Mouse (Mus musculus): Measurements from ENCODE around the gene Egr2.

GRCm38 (mm10) chr10:67581698-67582285, 46.5 kb downstream of the Egr2 start:
- TF ChIP-seq CTCF (IDR thresholded peaks at IDR 0.05; ENCODE audit: low read depth, low read length) (no peak), POLR2A (IDR thresholded peaks at IDR 0.05; ENCODE audit: extremely low read depth, insufficient read depth, low read length) (no peak)
